Mouse (Mus musculus) heart, adult 11 months (tissue): ENCODE measurements around the gene A630023A22Rik.

Experiments
- DNase-seq: peaks from one replicate; pipeline ENCODE4 v3.0.0; 2022

The A630023A22Rik gene

DNA sequence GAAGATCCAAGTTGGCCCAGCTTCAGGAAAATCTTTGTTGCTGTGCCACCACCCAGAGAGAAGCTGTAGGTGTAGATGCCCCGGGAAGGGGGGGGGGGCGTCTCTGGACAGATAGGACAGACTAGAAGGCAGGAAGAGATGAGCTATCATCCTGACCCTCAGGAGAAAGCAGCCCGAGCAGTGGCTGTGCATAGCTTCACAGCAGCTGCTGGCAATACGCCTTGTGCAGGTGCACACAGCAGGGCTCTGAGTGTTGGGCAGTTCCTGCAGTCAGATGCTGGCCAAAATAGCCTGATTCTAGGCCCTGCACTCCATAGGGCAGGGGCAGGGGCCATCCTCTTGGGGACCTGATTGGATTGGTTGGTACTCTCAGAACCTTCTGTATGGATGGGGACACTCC is 15.7 kb downstream of the A630023A22Rik start:
- no peak for DNase-seq

DNA sequence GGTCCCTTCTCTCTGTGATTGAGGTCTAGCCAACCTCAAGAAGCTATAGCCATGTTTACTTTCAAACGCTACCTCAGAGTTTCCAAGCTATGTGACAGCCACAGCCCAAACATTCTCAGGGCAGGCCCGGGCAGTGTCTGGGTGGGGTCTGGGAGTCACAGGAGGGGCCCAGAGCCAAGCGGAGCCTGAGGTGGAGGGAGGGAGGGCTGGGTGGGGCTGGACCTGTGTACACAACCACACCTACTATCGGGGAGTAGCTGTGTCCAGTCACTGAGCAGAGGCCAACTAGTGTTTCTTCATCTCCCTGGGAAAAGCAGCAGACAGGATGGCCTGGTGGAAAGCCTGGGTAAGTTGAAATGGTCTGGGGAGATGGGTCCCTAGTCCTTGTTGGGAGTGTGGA is 16.8 kb downstream of the A630023A22Rik start, which contains the start of gene Anxa8:
Gene Anxa8 (plus strand): TSS at position 251 of the 400 bp plus-strand sequence.
- peak; percentile 94 for DNase-seq

DNA sequence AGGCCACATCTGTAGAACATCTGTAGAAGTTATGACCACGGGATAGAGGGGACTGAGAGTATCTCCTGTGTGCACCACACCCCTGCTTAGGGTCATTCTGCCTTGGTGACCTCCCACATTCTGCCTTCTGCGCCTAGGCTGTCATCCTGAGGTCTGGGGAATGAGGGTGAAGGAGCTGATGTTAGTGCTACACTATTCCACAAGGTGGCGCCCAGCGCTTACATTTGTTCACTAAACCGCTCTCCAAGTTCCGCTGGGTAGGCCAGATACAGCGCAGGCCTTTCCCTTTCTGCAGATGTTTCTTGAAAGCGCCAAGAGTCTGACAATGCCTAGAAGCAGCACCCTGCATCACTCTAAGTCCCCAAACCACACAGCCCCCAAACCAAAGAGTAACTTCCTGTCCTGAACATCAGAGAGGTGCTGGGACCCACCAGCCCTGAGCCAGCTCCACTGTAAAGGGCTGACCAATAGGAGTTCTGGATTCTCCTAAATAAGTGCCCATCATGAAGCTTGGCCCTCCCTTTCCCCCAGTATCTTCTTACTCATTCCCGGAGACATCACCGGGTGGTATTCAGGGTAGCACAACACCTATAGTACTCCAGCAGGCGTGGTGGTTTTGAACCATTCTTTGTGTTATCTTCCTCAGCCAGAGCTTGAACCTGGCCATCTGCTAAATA is 22.1 kb downstream of the A630023A22Rik start:
- peak; percentile 94 for DNase-seq

DNA sequence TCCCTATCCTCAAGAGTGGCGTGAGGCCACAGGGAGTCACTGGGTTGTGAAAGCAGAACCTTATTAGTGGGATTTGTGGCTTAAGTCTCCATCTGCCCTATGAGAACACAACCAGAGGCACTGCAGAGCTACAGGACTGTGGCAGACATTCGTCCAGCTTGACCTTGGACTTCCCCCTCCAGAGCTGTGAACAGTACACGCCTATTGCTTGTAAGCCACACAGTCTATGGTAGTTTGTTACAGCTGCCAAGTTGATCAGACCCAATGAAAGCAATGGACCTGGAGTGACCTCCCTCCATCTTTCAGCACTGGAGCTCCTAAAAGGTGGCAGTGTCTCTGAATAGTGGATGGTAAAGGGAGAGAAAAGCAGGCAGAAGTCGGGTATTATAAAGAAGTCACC is 24.3 kb downstream of the A630023A22Rik start:
- no peak for DNase-seq

DNA sequence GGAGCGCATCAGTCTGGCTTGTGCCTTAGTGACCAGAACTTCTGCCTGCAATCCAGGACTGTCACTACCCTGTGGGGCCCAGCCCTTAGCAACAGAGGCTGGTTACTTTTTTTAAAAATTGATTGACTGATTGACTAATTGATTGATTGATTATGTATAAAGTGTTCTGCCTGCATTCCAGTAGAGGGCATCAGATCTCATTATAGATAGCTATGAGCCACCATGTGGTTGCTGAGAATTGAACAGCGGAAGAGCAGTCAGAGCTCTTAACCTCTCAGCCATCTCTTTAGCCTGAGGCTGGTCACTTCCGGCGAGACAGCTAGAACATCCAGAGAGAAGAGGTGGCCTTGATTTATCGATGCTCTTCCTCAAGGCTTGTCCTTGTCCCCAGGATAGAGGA is 25.3 kb downstream of the A630023A22Rik start:
- no peak for DNase-seq

DNA sequence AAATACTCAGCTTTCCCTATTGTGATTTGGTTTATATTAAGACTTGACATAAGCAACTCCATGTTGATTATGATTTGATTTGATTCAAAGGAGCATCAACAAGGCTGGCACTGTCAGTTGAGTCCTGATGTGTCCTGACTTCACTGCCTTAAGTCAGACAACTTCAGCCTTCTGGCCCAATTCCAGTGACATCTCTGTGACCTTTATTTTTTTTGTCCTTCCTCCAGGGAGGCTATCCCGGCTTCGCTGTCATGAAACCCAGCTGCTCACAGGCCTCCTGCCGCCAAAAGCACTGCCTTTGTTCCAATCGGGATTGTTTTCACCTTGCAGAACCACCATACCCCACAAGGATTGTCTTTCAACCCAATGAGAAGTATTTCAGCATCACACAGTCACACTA is 27.2 kb downstream of the A630023A22Rik start:
- DNase-seq: no peak

DNA sequence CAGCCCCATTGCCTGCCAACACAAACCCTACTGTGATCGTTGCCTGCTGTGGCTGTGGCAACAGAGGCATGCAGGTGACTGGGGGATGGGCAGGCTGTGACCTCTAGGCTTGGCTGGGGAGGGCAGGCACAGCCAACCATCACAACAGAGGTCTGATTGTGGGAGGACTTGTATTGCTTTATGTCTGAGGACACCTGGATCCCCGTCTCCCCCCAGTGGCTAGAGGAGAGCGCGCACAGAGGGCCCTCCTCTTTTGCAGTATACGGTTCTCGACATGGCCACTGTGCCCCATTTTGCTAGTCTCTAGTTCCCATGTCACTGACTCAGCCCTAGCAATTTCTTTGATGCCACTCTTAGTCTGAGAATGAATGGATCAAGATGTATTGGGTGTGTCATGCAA is 30.9 kb downstream of the A630023A22Rik start:
- no peak for DNase-seq

DNA sequence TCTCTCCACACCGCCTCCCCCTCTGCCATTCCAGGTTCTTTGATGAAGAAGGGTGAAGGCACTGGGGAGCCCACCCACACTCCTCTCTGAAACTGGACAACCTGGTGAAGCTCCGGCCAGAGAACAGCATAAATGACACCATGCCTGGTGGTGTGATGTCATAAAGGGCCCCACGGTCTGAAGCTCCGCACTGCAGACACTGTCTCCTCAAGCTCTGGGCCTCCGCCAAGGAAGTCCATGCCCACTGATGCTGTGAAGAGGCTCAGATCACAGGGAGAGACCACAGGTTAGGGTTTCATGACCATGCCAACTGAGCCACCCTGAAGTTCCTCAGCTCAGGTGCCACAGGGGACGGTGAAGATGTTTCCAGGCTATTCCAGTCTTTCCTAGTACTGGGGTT is 50.0 kb downstream of the A630023A22Rik start, which contains the start of gene Antxrl:
Gene Antxrl (plus strand): TSS at position 192 of the 400 bp plus-strand sequence.
- DNase-seq: peak; percentile 71

DNA sequence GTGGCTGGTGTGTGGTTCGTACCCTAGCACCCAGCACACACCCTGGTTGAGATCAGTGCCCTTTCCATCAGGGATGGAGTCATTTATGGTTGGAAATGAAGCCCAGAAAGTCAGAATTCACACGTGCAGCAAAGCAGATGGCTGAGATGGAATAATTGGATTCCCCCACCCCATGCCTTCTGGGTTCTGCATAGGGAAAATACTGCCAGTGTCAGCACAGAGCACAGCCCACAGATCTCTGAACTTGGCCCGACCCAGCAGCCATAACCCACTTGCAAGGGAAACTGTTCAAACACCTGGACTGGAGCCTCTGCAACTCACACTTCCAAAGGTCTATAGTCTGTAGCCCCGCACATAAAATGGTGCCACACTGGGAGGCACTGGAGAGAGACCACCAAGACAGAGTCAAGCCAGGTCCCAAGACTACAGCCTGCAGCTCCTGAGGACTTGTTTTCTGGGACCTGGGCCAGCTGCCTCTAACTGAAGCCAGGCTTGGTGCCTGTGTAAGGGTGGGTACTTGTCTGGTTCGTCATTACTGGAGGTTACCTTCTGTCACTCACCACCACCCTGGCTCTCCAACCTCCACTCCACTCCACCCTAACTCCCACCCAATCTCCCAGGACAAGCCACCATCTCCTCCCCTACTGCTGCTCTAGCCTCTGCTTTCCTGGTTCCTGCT is 52.3 kb downstream of the A630023A22Rik start:
- peak; percentile 64 for DNase-seq

DNA sequence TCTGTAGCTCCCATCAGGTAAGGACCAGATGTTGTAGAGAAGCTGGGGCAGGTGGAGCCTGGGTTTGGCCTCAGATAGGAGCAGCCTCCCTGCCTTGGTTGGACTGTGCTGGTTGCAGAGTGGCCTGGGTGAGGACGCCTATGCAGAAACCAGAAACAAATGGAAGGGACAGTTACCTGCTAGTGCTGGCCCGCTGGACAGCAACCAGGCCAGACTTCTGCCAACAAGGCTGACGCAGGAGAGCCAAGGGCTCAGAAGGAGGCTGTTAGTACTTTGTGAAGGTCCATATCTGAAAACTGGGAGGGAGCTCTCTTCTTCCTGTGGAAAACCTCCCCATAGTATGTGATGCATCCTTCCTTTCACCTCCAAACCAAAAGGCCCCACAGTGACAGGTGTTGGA is 59.2 kb downstream of the A630023A22Rik start:
- peak; percentile 68 for DNase-seq

DNA sequence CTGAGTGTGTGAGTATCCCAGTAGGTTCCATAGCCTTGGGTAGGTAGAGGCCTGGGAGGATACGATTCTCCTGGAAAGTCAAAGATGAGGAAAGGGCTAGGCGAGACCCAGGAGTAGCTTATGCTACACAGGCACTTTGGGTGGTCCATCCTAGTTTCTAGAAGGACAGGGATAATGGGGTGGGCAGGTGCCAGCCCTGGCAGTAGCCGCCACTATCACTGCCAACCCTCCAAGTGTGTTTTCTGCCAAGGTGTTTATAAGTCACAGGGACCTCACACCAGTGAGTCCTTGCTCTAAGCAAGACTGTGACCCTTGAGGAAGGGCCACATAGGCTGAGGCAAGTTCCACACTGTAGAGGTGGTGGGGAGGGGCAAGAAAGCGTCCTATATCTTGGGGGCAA is 61.3 kb downstream of the A630023A22Rik start:
- peak; percentile 64 for DNase-seq

DNA sequence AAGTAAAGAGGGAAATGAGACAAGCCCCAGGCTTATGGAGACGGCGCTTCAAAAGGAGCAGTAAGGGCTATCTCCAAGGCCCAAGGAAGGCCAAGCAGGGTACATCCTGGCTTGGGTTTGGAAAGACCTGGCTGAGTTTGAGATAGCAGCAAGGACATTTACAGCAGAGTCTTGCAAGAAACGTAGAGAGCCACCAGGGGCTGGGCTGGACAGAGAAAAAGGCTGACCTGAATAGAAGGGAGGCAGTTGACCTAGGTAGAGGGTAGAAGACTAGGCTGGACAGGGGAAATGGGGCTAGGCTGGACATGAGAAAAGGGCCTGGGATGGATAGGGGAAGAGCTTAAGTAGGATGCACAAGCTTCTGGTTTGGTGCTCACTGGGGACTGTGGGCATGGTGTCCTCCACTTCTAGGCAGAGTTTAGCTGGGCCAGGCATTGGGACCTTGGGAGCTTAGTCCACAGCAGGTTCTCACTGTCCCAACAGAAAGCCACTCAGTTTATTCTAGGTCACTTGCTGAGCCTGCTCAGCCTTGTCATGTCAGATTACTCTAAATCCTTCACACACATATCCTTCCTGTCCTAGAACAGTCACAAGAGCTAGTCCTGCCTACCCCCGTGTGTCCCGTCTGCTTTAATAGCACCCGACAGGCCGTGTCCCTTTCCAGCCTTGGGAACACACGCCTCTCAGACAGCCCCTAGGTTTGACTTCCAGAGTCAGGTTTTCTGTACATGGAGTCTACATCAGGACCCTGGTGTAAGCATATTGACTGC is 68.5 kb downstream of the A630023A22Rik start:
- DNase-seq: peak; percentile 81

DNA sequence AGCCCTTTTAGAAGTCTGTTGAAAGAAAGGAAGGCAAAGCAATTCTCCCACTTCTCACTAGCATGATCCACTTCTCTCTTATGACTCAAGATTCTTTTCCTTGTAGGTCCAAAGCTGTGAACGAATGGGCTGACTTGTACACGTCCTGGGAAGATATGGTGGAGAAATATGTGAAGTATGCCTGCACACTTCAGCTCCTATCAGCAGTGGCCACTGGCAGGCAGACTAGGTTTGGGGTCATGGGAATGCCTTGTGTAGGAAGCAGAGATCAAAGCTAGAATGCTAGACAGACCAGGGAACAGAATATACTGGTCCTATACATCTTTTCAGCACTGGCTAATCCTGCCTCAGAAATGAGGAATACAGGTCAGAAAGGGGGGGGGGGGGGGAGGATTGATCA is 75.8 kb downstream of the A630023A22Rik start:
- peak; percentile 87 for DNase-seq

DNA sequence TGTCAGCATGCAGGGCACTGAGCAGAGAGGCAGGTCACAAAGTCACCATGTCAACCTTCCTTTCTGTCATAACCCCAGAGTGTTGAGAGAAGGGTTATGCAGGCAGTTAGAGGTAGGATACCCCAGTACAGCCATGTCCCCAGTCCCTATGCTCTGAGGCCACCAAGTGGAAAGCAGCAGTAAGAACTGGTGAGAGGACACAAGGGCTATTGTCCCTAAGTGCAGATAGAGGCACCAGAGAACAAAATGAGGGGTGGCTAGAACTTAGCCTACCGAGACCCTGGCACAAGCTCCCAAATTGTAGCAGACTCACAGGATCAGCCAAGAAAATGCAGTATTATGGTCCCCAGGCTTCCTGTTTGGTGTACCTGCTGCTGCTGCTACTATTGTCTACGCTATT is 85.6 kb downstream of the A630023A22Rik start:
- DNase-seq: no peak

DNA sequence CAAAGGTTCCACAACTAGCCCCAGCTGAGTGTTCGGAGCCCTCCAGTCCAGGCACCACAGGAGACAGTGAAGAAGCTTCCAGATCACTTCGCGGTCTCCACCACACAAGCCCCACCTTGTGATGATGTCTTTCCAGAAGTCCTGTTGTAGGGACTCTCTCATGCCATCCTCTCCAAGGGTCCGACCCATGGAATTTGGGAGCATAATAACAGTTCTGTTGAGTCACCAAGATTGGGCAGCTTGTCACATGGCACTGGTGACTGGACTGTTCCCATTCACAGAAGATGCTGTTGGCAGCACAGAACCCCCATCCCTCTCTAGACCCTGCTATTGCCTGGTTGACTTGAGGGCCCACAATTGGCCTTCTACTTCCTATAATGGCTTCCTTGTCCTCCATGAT is 86.2 kb downstream of the A630023A22Rik start, which contains the start of gene Gm5460:
Gene Gm5460 (plus strand): TSS at position 378 of the 400 bp plus-strand sequence.
- peak; percentile 68 for DNase-seq

DNA sequence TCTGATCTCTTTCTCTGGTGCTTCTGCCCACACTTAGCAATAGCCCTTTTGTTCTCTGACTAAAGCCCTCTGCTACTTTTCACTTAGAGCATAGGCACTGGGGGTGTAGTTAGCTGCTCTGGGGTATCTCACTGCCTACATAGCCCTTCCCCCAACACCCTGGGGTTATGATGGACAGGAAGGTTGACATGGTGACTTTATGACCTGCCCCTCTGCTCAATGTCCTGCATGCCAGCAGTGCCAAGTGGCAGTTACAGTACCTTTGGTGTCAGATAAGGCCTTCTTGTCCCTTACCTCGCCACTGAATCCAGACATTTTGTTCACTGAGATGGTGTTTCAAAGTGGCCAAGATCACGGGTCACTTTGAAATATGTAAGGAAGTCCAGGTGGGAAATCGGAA is 87.5 kb downstream of the A630023A22Rik start, which contains the start of gene Gm30083:
Gene Gm30083 (minus strand): TSS at position 120 of the 400 bp plus-strand sequence.
- peak; percentile 57 for DNase-seq

DNA sequence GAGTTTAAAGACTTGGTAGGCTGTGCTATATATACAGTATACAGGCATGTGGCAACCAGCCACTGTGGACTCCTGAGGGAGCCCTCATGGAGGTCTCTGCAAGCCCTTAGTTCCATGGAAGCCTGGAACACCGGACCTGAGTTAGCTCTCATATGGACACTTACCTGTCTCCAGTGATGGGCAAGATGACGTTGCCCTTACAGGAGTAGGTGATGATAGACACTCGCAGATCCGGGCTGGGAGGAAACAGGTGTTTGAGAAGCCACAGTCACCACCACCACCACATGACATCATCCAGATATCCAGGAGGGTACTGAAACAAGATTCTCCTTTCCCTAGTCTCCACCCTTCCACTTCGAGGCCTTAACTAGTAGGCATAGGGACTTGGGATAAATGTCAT is 100.2 kb downstream of the A630023A22Rik start:
- peak; percentile 65 for DNase-seq

DNA sequence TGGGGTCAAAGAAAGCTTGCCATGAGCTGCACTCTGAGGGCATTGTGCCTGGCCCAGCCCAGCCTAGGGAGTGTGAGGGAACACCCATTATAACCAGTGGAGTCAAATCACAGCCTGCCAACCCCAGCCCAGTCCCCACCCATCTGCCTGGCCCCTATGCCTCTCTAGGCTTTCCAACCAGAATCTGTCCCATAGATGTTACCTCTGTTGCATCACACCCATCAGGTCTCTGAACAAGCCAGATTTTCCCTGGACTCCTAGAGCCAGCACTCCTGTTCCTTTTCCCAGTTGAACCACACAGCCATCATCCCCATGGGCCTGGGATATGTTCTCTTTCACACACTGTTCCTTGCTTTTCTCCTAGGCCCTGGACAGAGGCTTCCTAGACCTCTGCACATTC is 101.1 kb downstream of the A630023A22Rik start:
- peak; percentile 65 for DNase-seq
